Mouse (Mus musculus): ENCODE measurements around the gene Adarb1. TPM values are rescaled to one million over a fixed set of nuclear protein-coding genes. Genes with fewer than 3 reads are reported as not detected.

Gene Adarb1
- total RNA-seq, 2 experiments from 2014 or later, result 16.7 to 19.7 TPM

GRCm38 (mm10) chr10:77439026-77439425 lies 21.0 kb upstream of the Adarb1 start:
- intact Hi-C loops (cut with DNase I), result loop anchor here (5.0 kb wide), 1 partner anchor 68 kb away; no protein-coding TSS in a partner anchor
- no peak for DNase-seq (ENCODE audit: low spot score)

- DNase-seq (ENCODE audit: low spot score), result no peak
- intact Hi-C loops (cut with DNase I), result loop anchor here (5.0 kb wide), 1 partner anchor 69 kb away; no protein-coding TSS in a partner anchor
These were observed 20.0 kb upstream of the Adarb1 start for GRCm38 (mm10) chr10:77438021-77438420.

GRCm38 (mm10) chr10:77435343-77435742 lies 17.3 kb upstream of the Adarb1 start:
- no peak for DNase-seq (ENCODE audit: low spot score)
- intact Hi-C loops (cut with DNase I), result loop anchor here (2.0 to 5.0 kb wide), 2 partner anchors 33 to 72 kb away; no protein-coding TSS in a partner anchor

GRCm38 (mm10) chr10:77434457-77435151 lies 16.5 kb upstream of the Adarb1 start:
- intact Hi-C loops (cut with DNase I), result loop anchor here (2.0 to 5.0 kb wide), 3 partner anchors 34 to 152 kb away; no protein-coding TSS in a partner anchor
- peak; percentile 58 for DNase-seq (ENCODE audit: low spot score)

GRCm38 (mm10) chr10:77434076-77434456 lies 16.0 kb upstream of the Adarb1 start:
- intact Hi-C loops (cut with DNase I), result loop anchor here (2.0 to 5.0 kb wide), 2 partner anchors 35 to 152 kb away; no protein-coding TSS in a partner anchor
- DNase-seq (ENCODE audit: low spot score), result no peak

GRCm38 (mm10) chr10:77430771-77431170 lies 12.7 kb upstream of the Adarb1 start:
- intact Hi-C loops (cut with DNase I), result loop anchor here (5.0 kb wide), 1 partner anchor 148 kb away; no protein-coding TSS in a partner anchor
- no peak for DNase-seq (ENCODE audit: low spot score)

GRCm38 (mm10) chr10:77429921-77430320 lies 11.9 kb upstream of the Adarb1 start:
- intact Hi-C loops (cut with DNase I), result loop anchor here (5.0 kb wide), 1 partner anchor 148 kb away; no protein-coding TSS in a partner anchor
- DNase-seq (ENCODE audit: low spot score), result no peak

GRCm38 (mm10) chr10:77427610-77428009 lies 9.5 kb upstream of the Adarb1 start:
- intact Hi-C loops (cut with DNase I), result no loop called here
- no peak for DNase-seq (ENCODE audit: low spot score)

- intact Hi-C loops (cut with DNase I), result no loop called here
- no peak for DNase-seq (ENCODE audit: low spot score)
These were observed 2.1 kb upstream of the Adarb1 start for GRCm38 (mm10) chr10:77420190-77420589.

- no peak for DNase-seq (ENCODE audit: low spot score)
- intact Hi-C loops (cut with DNase I), result loop anchor here (2.0 to 5.0 kb wide), 3 partner anchors 19 to 91 kb away; no protein-coding TSS in a partner anchor
These were observed 599 bp downstream of the Adarb1 start for GRCm38 (mm10) chr10:77417240-77418102.

GRCm38 (mm10) chr10:77416666-77417239 lies 1.3 kb downstream of the Adarb1 start:
- no peak for DNase-seq (ENCODE audit: low spot score)
- intact Hi-C loops (cut with DNase I), result loop anchor here (2.0 to 5.0 kb wide), 2 partner anchors 18 to 54 kb away; no protein-coding TSS in a partner anchor

GRCm38 (mm10) chr10:77415867-77416266 lies 2.2 kb downstream of the Adarb1 start:
- DNase-seq (ENCODE audit: low spot score), result no peak
- intact Hi-C loops (cut with DNase I), result loop anchor here (2.0 to 5.0 kb wide), 2 partner anchors 17 to 54 kb away; no protein-coding TSS in a partner anchor

- intact Hi-C loops (cut with DNase I), result no loop called here
- DNase-seq (ENCODE audit: low spot score), result no peak
These were observed 4.3 kb downstream of the Adarb1 start for GRCm38 (mm10) chr10:77413791-77414190.

- DNase-seq (ENCODE audit: low spot score), result no peak
- intact Hi-C loops (cut with DNase I), result no loop called here
These were observed 8.9 kb downstream of the Adarb1 start for GRCm38 (mm10) chr10:77409154-77409553.

GRCm38 (mm10) chr10:77408241-77408640 lies 9.8 kb downstream of the Adarb1 start:
- no peak for DNase-seq (ENCODE audit: low spot score)
- intact Hi-C loops (cut with DNase I), result no loop called here

GRCm38 (mm10) chr10:77406486-77406885 lies 11.6 kb downstream of the Adarb1 start:
- intact Hi-C loops (cut with DNase I), result no loop called here
- DNase-seq (ENCODE audit: low spot score), result peak; percentile 23

- DNase-seq (ENCODE audit: low spot score), result no peak
- intact Hi-C loops (cut with DNase I), result no loop called here
These were observed 15.6 kb downstream of the Adarb1 start for GRCm38 (mm10) chr10:77402463-77402862.

GRCm38 (mm10) chr10:77401039-77401438 lies 17.0 kb downstream of the Adarb1 start:
- intact Hi-C loops (cut with DNase I), result no loop called here
- DNase-seq (ENCODE audit: low spot score), result no peak

GRCm38 (mm10) chr10:77399938-77400337 lies 18.1 kb downstream of the Adarb1 start:
- DNase-seq (ENCODE audit: low spot score), result no peak
- intact Hi-C loops (cut with DNase I), result loop anchor here (2.0 kb wide), 1 partner anchor 17 kb away; no protein-coding TSS in a partner anchor

GRCm38 (mm10) chr10:77398082-77398481 lies 20.0 kb downstream of the Adarb1 start:
- intact Hi-C loops (cut with DNase I), result loop anchor here (2.0 kb wide), 1 partner anchor 19 kb away; no protein-coding TSS in a partner anchor

More at GRCm38 (mm10) chr10:77398082-77398481, 20.0 kb downstream of the Adarb1 start:
- peak; percentile 49 for DNase-seq (ENCODE audit: low spot score)

All from heart, postnatal 25 days (tissue).